Mouse (Mus musculus) heart, embryonic 10.5 days (tissue): ENCODE measurements around the gene Ppp1r37. TPM values are rescaled to one million over a fixed set of nuclear protein-coding genes. Genes with fewer than 3 reads are reported as not detected.

ENCODE experiments used
- DNase-seq: peaks from one replicate; pipeline ENCODE4 v3.0.0-alpha.2; 2017; ENCODE audit warnings: low spot score
- H3K27ac ChIP-seq: fragments of 300-500 bp; sonication (generic); 2 replicates; pipeline ENCODE4 v1.5.1; 2016; ENCODE audit warnings: mild to moderate bottlenecking
- H3K27me3 ChIP-seq: fragments of 300-500 bp; sonication (generic); 2 replicates; pipeline ENCODE4 v1.6.1; 2016; ENCODE audit warnings: mild to moderate bottlenecking; ENCODE audit not compliant: poor library complexity, insufficient read depth, severe bottlenecking
- H3K36me3 ChIP-seq: fragments of 300-500 bp; sonication (generic); 2 replicates; pipeline ENCODE4 v1.6.1; 2016; ENCODE audit warnings: mild to moderate bottlenecking, moderate library complexity
- H3K4me1 ChIP-seq: fragments of 300-500 bp; sonication (generic); 2 replicates; pipeline ENCODE4 v1.6.1; 2016; ENCODE audit warnings: mild to moderate bottlenecking
- H3K4me3 ChIP-seq: fragments of 300-500 bp; sonication (generic); 2 replicates; pipeline ENCODE4 v1.5.1; 2016; ENCODE audit warnings: mild to moderate bottlenecking, moderate library complexity
- H3K9me3 ChIP-seq: fragments of 300-500 bp; sonication (generic); 2 replicates; pipeline ENCODE4 v1.6.1; 2016; ENCODE audit warnings: mild to moderate bottlenecking, moderate library complexity
- WGBS: fragments of 180-500 bp; shearing (Covaris S2); methylation state at CpG from one replicate; pipeline ENCODE4 v1.1.7; 2016; 5-methylcytosine and 5-hydroxymethylcytosine counted together
- polyA plus RNA-seq: library from polyadenylated mRNA; unstranded; fragments of >200 nt; fragmentation: Nextera tagmentation; extraction: Ambion mirVana; gene quantifications from 2 replicates; pipeline ENCODE4 v1.2.1, GENCODE M21; 2016

Ppp1r37 gene
- polyA plus RNA-seq, 1 experiment from 2014 or later = 30.0 TPM

DNA sequence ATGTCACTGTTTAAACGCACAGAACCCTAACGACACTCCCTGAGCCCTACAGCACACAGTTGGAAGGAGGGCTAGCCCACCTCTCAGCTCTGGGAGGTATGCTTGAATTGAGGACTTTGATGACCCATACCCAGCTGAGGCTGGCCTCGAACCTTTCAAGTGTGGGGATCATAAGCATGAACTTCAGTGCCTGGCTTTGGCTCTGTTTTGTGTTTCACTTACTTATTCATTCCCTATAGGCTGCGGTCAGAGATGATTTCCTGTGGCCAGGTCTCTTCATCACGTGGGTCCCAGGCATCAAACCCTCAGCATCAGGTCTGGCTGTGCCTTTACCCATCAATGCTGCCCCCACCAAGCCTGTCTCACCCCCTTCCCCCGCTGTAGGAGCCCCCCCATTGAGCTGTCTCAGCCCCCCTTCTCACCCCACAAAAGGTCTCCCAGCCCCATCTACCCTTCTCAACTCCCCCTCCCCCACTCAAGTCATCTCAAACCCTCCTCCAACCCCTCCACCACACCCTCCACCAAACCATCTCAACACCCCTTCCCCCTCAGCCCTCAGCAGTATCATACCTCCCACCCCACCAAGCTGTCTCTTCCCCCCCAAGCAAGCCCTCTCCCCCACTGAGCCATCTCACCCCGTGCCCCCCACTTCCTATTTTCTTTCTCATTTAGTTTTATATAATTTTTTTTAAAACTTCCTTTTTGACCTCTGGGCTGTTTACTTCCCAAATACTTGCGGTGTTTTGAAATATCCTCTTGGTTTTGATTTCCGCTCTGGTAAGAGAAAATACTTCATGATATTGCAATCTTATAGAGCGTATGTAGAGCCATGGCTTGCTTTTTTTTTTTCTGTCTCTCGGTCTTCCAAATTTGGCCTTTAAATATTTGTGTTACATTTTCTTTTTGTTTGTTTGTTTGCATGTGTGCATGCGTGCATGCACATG is 62.2 kb downstream of the Ppp1r37 start:
- DNase-seq = no peak
- H3K27ac ChIP-seq = no peak overlapping the region
- peaks cover 14% of the 10 kb centered on the region for H3K4me1 ChIP-seq
- no peaks in the 10 kb centered on the region for H3K27me3 ChIP-seq
- no peaks in the 10 kb centered on the region for H3K36me3 ChIP-seq
- 66% methylated on average over 12 of the region's 12 CpGs for WGBS
- H3K9me3 ChIP-seq = no peaks in the 10 kb centered on the region
- no peak overlapping the region for H3K4me3 ChIP-seq

DNA sequence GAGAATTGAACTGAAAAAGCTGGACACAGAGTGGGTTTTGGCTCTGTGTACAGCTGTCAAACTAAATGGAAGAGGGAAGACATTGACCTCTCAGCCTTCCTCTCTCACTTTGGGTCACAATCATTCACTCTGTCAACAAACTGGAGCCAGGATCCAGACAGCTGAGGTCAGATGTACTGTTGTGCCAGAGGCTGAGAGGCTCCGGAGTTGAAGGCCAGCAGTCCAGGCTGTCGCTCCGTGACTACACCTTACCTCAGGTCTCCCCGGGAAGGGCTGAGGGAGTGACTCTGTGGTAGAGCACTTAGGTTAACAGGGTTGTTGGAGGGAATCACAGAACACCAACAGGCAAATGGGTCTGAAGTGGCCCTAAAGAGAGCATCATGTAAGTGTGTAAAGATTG is 64.5 kb downstream of the Ppp1r37 start:
- 70% methylated on average over 4 of the region's 4 CpGs for WGBS
- no peak overlapping the region for H3K4me3 ChIP-seq
- DNase-seq = no peak
- peaks cover 6% of the 10 kb centered on the region; the same call in 1 of the 2 replicates for H3K36me3 ChIP-seq
- H3K27ac ChIP-seq = no peak overlapping the region
- H3K4me1 ChIP-seq = peaks cover 15% of the 10 kb centered on the region
- peaks cover 10% of the 10 kb centered on the region for H3K27me3 ChIP-seq
- no peaks in the 10 kb centered on the region for H3K9me3 ChIP-seq

DNA sequence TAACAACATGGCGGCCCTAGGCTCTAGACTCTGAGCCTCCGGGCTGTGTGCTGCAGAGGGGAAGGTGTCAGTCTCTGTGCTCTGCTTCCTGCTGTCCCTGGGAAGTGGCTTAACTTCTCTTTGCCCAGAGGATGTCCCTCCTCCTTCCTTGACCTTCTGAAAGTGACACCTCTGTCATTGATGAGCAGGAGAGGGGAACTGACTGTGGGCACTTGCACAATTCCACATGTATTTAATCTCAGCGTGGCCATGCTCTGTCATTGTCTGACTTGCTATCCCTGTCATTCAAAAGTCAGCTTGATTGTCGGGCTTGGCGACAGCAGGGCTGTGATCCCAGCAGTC is 66.7 kb downstream of the Ppp1r37 start:
- DNase-seq = no peak
- H3K9me3 ChIP-seq = no peaks in the 10 kb centered on the region
- H3K36me3 ChIP-seq = peaks cover 6% of the 10 kb centered on the region; the same call in 1 of the 2 replicates
- H3K4me1 ChIP-seq = peaks cover 23% of the 10 kb centered on the region
- H3K27me3 ChIP-seq = peaks cover 26% of the 10 kb centered on the region
- H3K4me3 ChIP-seq = no peak overlapping the region
- WGBS = 69% methylated on average over 5 of the region's 5 CpGs
- no peak overlapping the region for H3K27ac ChIP-seq

DNA sequence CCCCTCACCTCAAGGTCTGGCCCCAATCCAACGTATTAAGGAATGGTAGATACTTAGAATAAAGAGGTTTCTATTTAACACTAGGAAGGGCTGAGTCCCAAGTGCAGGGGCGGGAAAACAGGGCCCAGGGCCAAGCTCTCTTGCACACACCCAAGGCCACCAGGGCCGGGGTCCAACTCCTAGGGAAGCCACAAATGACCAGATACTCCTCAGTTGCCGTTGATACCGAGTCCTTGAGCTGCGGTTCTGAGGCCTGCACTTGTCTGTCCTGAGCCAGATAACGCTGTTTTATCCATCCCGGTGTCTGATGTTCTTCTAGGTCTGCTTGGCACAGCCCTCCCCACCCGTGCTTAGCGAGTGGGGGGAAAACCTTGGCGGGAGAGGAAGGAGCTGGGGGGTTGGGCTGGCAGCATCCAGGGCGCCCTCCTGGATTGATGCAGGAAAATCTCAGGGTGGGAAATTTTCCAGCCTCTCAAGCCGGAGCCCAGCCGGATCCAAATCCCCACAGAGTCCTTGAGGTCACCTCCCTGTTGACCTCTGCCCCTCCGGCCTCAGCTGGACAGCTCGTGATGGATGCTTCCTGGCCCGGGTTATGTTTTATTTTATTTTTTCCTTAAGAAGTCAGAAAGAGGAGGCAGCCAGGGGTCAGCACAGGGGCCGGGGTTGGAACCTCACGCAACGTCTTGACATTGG is 67.2 kb downstream of the Ppp1r37 start:
- H3K9me3 ChIP-seq = no peaks in the 10 kb centered on the region
- H3K27ac ChIP-seq = no peak overlapping the region
- peaks cover 6% of the 10 kb centered on the region; the same call in 1 of the 2 replicates for H3K36me3 ChIP-seq
- H3K27me3 ChIP-seq = peaks cover 32% of the 10 kb centered on the region
- no peak overlapping the region for H3K4me3 ChIP-seq
- 64% methylated on average over 20 of the region's 20 CpGs for WGBS
- H3K4me1 ChIP-seq = peaks cover 23% of the 10 kb centered on the region
- no peak for DNase-seq

DNA sequence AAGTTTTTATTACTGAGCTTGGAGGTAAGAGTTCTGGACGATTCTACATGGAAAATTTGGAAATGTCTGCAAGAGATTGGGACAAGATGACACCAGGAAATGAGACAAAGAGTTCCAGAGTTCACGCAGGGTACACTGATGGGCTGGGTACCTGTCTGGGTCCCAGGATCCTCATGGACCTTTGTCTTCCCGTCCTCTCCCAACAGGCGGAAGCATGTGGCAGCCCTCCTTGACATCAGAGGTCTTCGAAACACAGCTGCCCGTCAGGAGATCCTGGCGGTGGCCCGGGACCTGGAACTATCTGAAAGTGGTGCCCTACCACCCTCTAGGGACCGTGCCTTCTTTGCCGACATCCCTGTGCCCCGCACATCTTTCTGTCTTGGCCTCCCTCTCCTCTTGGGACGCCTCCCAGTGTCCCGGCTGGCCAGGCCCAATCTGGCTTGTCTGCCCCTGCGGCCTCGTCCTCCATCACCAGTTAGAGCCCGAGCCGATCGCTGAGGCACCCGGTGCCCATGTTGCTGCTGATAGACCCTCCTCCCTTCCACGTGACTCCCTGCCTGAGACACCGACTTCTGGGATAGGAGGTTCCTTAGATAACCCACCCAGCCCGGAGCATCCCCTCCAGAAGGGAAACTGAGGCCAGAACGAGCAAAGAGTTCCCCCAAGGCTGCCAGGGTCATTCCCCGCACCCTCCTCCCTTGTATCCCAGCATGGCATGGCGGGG is 68.0 kb downstream of the Ppp1r37 start:
- Histone ChIP-seq H3K4me1 (peaks cover 20% of the 10 kb centered on the region), H3K36me3 (peaks cover 6% of the 10 kb centered on the region; the same call in 1 of the 2 replicates), H3K27ac (no peak overlapping the region), H3K4me3 (no peak overlapping the region), H3K27me3 (peaks cover 39% of the 10 kb centered on the region), H3K9me3 (no peaks in the 10 kb centered on the region)
- no peak for DNase-seq
- 74% methylated on average over 25 of the region's 25 CpGs for WGBS

DNA sequence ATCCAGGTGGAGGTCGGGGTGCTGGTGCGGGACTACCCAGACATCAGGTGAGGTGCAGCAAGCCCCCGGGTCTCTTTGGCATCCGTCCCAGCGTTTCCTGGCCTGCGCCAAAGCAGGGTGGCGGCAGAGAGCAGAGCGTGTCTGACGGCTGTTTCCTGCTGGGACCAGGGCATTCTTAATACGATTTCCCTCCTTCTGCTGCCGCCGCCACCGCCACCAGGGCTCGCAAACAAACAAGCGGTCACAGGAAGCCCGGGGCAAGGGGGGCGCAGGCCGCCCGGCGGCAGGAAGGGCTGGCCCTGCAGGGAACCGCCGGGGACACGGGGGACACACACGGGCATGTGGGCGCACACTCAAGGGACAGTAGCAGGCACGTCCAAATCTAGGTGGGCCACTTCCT is 71.1 kb downstream of the Ppp1r37 start:
- no peak for DNase-seq
- H3K36me3 ChIP-seq = peaks cover 21% of the 10 kb centered on the region; the same call in 1 of the 2 replicates
- WGBS = 2% methylated on average over 26 of the region's 26 CpGs
- H3K4me3 ChIP-seq = peak overlapping the region; percentile 56
- H3K27ac ChIP-seq = peak overlapping the region; percentile 59; the same call in 1 of the 2 replicates
- no peaks in the 10 kb centered on the region for H3K9me3 ChIP-seq
- H3K4me1 ChIP-seq = peaks cover 18% of the 10 kb centered on the region
- peaks cover 68% of the 10 kb centered on the region for H3K27me3 ChIP-seq

DNA sequence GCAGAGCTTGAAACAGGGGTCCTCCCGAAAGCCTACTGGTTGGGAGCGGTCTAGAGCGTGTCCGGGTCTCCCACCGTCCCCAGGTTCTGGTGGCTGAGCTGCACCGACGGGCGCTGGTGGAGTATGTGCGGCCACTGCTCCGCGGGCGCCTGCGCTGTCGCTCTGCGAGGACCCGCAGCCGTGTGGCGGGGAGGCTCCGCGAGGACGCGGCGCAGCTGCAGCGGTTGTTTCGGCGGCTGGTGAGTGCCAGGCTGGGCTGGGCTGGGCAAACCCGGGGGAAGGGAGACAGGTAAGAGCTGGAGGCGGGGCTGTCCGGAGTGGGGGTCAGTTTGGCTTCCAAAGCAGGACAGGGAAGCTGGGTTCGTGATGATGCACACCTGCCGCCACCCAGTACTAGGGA is 73.4 kb downstream of the Ppp1r37 start:
- Histone ChIP-seq H3K4me1 (peaks cover 13% of the 10 kb centered on the region), H3K36me3 (peaks cover 18% of the 10 kb centered on the region; the same call in 1 of the 2 replicates), H3K27ac (no peak overlapping the region), H3K4me3 (peak overlapping the region; percentile 51), H3K9me3 (no peaks in the 10 kb centered on the region), H3K27me3 (peaks cover 73% of the 10 kb centered on the region)
- 11% methylated on average over 31 of the region's 31 CpGs for WGBS
- DNase-seq = no peak

DNA sequence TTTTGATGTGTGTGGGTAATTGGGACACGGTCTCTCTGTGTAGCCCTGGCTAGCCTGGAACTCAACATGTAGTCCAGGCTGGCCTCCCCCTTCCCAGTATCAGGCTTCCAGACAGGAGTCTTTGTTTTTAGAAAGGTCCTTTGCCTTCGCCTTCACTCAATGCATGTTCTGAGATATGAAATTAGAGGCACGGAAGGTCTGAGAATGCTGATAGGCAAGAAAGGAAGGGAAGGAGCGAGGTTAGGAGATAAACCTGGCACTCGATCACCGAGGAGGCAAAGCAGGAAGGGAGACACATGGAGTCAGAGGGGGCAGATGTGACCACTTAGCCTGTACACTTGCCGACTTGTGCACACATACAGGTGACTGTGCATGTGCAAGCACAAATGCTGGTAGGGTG is 76.3 kb downstream of the Ppp1r37 start:
- no peaks in the 10 kb centered on the region for H3K9me3 ChIP-seq
- no peak for DNase-seq
- H3K4me3 ChIP-seq = no peak overlapping the region
- H3K36me3 ChIP-seq = peaks cover 21% of the 10 kb centered on the region; the same call in 1 of the 2 replicates
- peaks cover 57% of the 10 kb centered on the region for H3K27me3 ChIP-seq
- peaks cover 7% of the 10 kb centered on the region for H3K4me1 ChIP-seq
- H3K27ac ChIP-seq = no peak overlapping the region
- 68% methylated on average over 7 of the region's 7 CpGs for WGBS

DNA sequence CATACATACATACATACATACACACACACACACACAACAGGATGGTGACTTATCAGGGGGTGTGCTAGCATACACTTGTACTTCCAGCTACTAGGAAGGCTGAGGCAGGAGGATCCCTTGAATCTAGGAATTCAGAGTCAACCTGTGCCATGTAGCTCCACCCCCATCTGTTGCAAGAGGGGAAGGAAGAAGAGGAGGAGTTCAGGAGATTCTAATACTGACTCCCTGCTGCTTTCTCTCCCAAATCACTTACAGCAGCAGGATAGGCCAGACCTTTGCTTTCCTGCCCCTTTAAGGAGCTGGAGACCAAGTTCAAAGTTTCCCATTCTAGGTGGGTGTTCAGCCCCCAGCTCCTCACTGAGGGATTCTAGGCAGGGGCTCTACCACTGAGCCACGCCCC is 77.4 kb downstream of the Ppp1r37 start:
- H3K4me1 ChIP-seq = peaks cover 5% of the 10 kb centered on the region
- no peaks in the 10 kb centered on the region for H3K9me3 ChIP-seq
- WGBS = 79% methylated on average over 1 of the region's 1 CpGs
- H3K36me3 ChIP-seq = peaks cover 21% of the 10 kb centered on the region; the same call in 1 of the 2 replicates
- H3K27ac ChIP-seq = no peak overlapping the region
- DNase-seq = no peak
- no peak overlapping the region for H3K4me3 ChIP-seq
- H3K27me3 ChIP-seq = peaks cover 46% of the 10 kb centered on the region

DNA sequence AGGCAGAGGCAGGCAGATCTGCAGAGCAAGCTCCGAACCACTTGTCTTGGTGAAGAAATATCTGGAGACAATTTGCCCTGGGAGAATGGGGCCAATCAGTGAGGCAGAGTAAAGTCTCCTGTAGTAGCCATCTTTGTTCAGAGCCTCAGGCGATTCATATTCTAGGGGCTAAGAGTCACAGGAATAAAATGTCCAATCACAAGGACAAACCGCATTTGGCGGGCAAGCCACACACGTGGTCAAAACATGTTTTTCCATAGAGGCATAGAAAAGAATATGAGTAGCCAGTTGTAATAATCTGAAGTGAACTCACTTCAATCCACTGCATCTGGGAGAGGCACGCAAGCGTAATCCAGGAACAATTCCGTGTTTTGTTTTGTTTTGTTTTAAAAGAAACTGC is 79.6 kb downstream of the Ppp1r37 start:
- H3K27ac ChIP-seq = no peak overlapping the region
- 79% methylated on average over 8 of the region's 8 CpGs for WGBS
- H3K9me3 ChIP-seq = no peaks in the 10 kb centered on the region
- peaks cover 31% of the 10 kb centered on the region for H3K27me3 ChIP-seq
- DNase-seq = no peak
- H3K4me1 ChIP-seq = peaks cover 5% of the 10 kb centered on the region; the same call in 1 of the 2 replicates
- H3K36me3 ChIP-seq = 0 out of 2 replicates have a peak, but pooled peaks cover 12% of the 10 kb centered on the region
- H3K4me3 ChIP-seq = no peak overlapping the region
